Mouse (Mus musculus): Measurements from ENCODE around the gene Tgm6. TPM values are rescaled to one million over a fixed set of nuclear protein-coding genes. Genes with fewer than 3 reads are reported as not detected.

Gene Tgm6
- not detected in 2 replicates for polyA plus RNA-seq (2016; fragmentation: Nextera tagmentation; extraction: Ambion mirVana)

DNA sequence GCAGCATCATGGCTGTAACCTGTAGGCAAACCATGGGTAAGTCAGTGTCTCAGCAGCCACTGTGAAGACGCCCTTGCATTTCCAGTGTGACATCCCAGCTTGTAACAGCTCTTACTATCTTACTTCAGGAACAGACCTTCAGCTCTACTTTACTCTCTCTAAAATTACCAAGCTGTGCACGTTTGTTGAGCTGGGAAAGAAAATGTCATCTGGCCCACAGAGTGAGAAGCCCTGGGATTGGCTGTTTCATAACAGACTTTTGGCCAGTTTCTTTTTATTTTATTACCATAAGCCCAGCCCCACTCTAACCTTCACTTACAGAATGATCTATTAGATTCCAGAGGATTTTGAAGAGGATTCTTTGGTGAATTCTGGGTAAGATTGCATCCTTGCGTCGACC is at the start of gene Tgm6:
TSS of gene Tgm6 (plus strand) at position 301 of the 400 bp plus-strand sequence.
- 83% methylated on average over 4 of the region's 4 CpGs for WGBS

DNA sequence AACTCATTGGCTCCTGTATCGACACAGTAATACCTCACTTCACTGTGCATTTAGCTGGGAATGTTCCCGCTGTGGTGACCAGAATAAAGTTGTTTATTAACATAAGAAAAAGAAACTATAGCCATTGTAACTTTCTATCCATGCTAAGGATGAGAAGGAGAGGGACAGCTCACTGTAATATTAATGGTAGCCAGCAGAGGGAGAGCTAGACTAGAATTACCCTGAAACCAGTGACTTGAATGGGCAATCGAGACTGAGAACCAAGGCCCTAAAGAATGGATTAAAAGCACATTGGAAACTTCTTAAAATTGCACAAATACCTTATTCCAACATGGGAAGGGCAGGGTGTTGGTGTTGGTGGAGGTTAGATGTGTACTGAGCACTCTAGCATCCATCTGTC is 44.0 kb upstream of the Tgm6 start:
- Histone ChIP-seq H3K27me3 (replicated peaks) (no peaks in the 10 kb centered on the region), H3K36me3 (no peaks in the 10 kb centered on the region), H3K9me3 (no peaks in the 10 kb centered on the region), H3K27ac (no peak overlapping the region), H3K4me3 (no peak overlapping the region), H3K4me1 (no peaks in the 10 kb centered on the region), H3K9ac (no peak overlapping the region), H3K4me2 (replicated peaks) (no peak overlapping the region)
- ATAC-seq (ENCODE audit: low FRiP score, low read depth), result no peak
- 28% methylated on average over 3 of the region's 3 CpGs for WGBS

More for the DNA sequence above, at the start of gene Tgm6:
- 0 out of 2 replicates have a peak, but pooled peaks cover 3% of the 10 kb centered on the region for H3K4me1 ChIP-seq
- no peak within 1 kb of the TSS for H3K27ac ChIP-seq
- H3K36me3 ChIP-seq, result no peaks in the 10 kb centered on the region
- H3K4me3 ChIP-seq, result no peak within 1 kb of the TSS
- no peaks in the 10 kb centered on the region for H3K9me3 ChIP-seq
- ATAC-seq (ENCODE audit: low FRiP score, low read depth), result no peak
- no peak within 1 kb of the TSS for H3K4me2 ChIP-seq (replicated peaks)
- no peak within 1 kb of the TSS for H3K9ac ChIP-seq
- no peaks in the 10 kb centered on the region for H3K27me3 ChIP-seq (replicated peaks)

DNA sequence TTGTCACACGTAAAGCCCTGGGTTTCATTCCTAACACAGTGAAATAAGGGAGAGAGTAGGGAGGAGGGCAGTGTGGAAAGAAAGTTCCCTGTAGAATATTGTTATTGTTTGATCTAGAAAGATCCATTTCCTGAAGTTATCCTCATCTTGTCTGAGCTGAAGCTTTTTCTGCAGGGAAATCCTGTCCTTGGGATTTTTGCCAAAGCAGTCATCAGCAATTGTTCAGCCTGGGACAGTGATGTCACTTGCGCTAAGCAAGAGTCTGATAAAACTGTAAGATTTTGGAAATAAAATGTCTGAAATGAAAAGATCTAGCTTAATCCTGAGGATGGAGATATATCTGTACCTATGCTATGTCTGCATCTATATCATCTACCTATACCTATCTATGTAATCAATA is 41.8 kb upstream of the Tgm6 start:
- no peak for ATAC-seq (ENCODE audit: low FRiP score, low read depth)
- no peak overlapping the region for H3K4me2 ChIP-seq (replicated peaks)
- WGBS, result 91% methylated on average over 2 of the region's 2 CpGs
- H3K36me3 ChIP-seq, result no peaks in the 10 kb centered on the region
- no peaks in the 10 kb centered on the region for H3K4me1 ChIP-seq
- no peak overlapping the region for H3K9ac ChIP-seq
- no peak overlapping the region for H3K4me3 ChIP-seq
- no peaks in the 10 kb centered on the region for H3K27me3 ChIP-seq (replicated peaks)
- H3K27ac ChIP-seq, result no peak overlapping the region
- no peaks in the 10 kb centered on the region for H3K9me3 ChIP-seq

DNA sequence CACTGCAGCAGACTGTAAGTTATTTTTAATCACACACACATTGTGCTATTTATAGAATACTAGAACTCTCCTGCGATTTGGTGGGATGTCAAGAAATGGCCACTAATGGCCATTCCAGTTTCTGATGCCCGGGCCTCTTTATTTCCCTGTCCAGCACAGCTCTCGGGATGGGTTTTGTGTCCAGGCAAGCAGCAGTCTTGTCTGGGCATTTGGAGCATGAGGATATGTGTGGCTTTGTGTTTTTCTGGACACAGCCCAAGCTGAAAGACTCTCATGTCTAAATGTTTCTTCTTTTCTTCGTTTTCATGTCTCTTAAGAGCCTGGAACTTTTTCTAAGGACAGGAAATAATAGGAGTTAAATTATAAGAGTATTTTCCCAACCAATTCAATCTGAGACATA is 588 bp downstream of the Tgm6 start:
- Histone ChIP-seq H3K4me2 (replicated peaks) (no peak overlapping the region), H3K9ac (no peak overlapping the region), H3K27me3 (replicated peaks) (no peaks in the 10 kb centered on the region), H3K4me1 (0 out of 2 replicates have a peak, but pooled peaks cover 3% of the 10 kb centered on the region), H3K36me3 (no peaks in the 10 kb centered on the region), H3K4me3 (no peak overlapping the region), H3K27ac (no peak overlapping the region), H3K9me3 (no peaks in the 10 kb centered on the region)
- WGBS, result 78% methylated on average over 4 of the region's 4 CpGs
- ATAC-seq (ENCODE audit: low FRiP score, low read depth), result no peak

DNA sequence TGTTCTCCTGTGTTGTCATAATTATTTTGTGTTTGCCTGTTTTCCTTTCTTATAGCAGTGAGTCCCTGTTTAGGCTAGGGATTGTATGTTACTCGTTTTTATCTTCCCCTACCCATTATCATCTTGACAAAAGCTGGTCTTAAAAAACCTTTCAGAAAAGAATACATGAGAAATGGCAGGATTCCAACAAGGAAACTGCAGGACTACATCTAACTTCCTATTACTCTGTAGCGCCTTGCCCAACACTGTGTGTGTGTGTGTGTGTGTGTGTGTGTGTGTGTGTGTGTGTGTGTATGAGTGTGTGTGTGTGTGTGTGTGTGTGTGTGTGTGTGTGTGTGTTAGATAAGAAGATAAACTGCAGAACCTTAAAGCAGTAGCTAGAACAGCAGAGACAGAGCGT is 1.2 kb downstream of the Tgm6 start:
- no peak for ATAC-seq (ENCODE audit: low FRiP score, low read depth)
- no peak overlapping the region for H3K4me2 ChIP-seq (replicated peaks)
- no peak overlapping the region for H3K27ac ChIP-seq
- 0 out of 2 replicates have a peak, but pooled peaks cover 3% of the 10 kb centered on the region for H3K4me1 ChIP-seq
- H3K4me3 ChIP-seq, result no peak overlapping the region
- no peaks in the 10 kb centered on the region for H3K27me3 ChIP-seq (replicated peaks)
- WGBS, result 47% methylated on average over 3 of the region's 3 CpGs
- H3K36me3 ChIP-seq, result no peaks in the 10 kb centered on the region
- no peak overlapping the region for H3K9ac ChIP-seq
- no peaks in the 10 kb centered on the region for H3K9me3 ChIP-seq

DNA sequence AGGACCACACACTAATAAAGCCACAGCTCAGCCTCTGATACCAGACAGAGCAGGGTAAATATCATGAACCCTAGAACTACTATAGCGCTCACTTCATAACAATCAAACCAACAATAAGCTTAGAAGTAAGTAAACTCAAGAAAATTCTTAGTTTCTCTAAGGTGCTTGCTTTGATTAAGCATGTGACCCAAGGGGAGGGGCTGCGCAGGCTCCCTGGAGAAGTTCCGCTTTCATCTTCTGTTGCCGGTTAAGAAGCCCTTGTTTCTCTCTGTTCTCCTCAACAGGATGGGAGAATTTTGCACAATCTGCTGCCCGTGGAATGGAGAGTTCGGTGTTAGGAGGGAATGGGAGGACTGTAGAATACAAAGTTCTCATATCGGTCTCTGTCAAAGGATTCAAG is 6.4 kb downstream of the Tgm6 start:
- 78% methylated on average over 7 of the region's 7 CpGs for WGBS
- no peak overlapping the region for H3K9ac ChIP-seq
- H3K27ac ChIP-seq, result no peak overlapping the region
- no peak for ATAC-seq (ENCODE audit: low FRiP score, low read depth)
- H3K27me3 ChIP-seq (replicated peaks), result no peaks in the 10 kb centered on the region
- no peaks in the 10 kb centered on the region for H3K36me3 ChIP-seq
- 0 out of 2 replicates have a peak, but pooled peaks cover 3% of the 10 kb centered on the region for H3K4me1 ChIP-seq
- no peak overlapping the region for H3K4me3 ChIP-seq
- no peaks in the 10 kb centered on the region for H3K9me3 ChIP-seq
- H3K4me2 ChIP-seq (replicated peaks), result no peak overlapping the region

DNA sequence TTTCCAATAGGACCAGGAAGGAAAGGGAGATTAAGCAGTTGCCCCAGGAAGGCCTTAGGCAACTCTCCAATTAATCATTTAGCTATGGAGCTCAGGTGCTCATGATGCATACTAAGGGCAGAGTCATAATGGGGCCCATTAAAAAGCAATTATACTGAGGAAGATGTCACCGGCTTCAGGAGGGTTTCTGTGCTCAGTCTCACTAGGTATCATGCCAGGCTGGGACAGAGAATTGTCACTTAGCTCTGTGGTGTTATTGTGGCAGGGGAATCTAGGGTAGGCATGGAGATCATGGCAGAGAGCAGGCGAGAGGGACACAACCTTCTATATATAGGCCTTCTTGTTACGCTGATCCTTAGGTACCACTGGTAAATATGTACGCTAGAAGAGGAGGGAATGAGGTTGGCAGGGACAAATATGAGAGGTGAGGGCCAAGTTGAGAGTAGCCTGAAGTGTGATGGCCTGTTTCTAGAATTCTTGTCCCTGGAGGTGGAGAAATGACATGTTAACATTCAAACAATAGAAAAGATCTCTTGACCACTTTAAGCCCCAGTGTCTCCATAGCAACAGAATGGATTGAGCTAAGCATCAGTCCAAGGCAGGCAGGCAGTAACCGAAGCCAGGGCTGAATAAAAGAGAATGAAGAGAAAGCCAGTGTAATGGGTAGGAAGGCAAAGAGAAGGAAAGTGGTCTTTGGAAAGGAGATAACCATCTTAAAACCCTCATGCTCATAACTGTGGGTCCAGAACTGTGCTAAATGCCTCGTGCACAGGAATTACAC is 13.3 kb downstream of the Tgm6 start:
- Histone ChIP-seq H3K9ac (no peak overlapping the region), H3K4me3 (no peak overlapping the region), H3K9me3 (no peaks in the 10 kb centered on the region), H3K27me3 (replicated peaks) (no peaks in the 10 kb centered on the region), H3K4me1 (peaks cover 8% of the 10 kb centered on the region; the same call in 1 of the 2 replicates), H3K36me3 (no peaks in the 10 kb centered on the region), H3K27ac (no peak overlapping the region), H3K4me2 (replicated peaks) (no peak overlapping the region)
- ATAC-seq (ENCODE audit: low FRiP score, low read depth), result no peak
- 63% methylated on average over 6 of the region's 6 CpGs for WGBS

DNA sequence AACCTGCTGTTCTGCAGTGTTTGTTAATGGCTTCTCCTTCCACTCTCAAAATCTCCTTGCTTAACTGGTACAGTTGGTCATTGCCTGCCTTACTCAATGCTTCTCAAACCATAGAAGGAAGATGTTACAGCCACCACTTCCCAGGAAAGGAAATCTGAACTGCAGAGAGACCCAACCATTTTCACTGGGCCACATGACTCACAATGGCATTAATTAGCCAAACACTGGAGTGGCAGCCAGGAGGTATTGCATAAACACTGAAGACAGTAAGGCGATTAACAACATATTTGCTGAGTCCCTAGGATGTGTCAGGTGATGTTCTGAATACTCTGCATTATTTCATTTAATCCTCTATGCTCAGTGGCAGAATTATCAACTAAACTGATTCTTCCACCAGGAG is 13.9 kb downstream of the Tgm6 start:
- H3K4me2 ChIP-seq (replicated peaks), result no peak overlapping the region
- H3K4me1 ChIP-seq, result peaks cover 8% of the 10 kb centered on the region; the same call in 1 of the 2 replicates
- no peaks in the 10 kb centered on the region for H3K9me3 ChIP-seq
- H3K9ac ChIP-seq, result no peak overlapping the region
- H3K27me3 ChIP-seq (replicated peaks), result no peaks in the 10 kb centered on the region
- H3K27ac ChIP-seq, result no peak overlapping the region
- H3K36me3 ChIP-seq, result no peaks in the 10 kb centered on the region
- 83% methylated on average over 1 of the region's 1 CpGs for WGBS
- ATAC-seq (ENCODE audit: low FRiP score, low read depth), result no peak
- no peak overlapping the region for H3K4me3 ChIP-seq

DNA sequence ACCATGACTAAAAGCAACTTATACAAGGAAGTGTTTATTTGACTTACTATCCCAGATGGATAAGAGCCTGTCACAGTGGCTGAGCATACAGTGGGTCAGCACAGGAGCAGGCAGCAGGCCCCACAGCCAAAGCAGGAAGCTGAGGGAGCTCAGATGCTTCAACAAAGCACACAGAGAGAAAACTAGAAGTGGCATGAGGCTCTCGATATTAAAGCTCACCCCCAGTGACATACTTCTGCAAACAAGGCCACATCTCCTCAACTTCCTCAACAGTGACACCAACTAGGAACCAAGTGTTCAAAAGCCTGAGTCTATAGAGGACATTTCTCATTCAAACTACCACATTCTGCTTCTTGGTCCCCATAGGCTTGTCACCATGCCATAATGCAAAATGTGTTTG is 17.5 kb downstream of the Tgm6 start:
- peaks cover 8% of the 10 kb centered on the region; the same call in 1 of the 2 replicates for H3K4me1 ChIP-seq
- H3K4me3 ChIP-seq, result no peak overlapping the region
- H3K9me3 ChIP-seq, result no peaks in the 10 kb centered on the region
- WGBS, result 83% methylated on average over 1 of the region's 1 CpGs
- no peak overlapping the region for H3K27ac ChIP-seq
- no peaks in the 10 kb centered on the region for H3K36me3 ChIP-seq
- no peak overlapping the region for H3K4me2 ChIP-seq (replicated peaks)
- no peak overlapping the region for H3K9ac ChIP-seq
- ATAC-seq (ENCODE audit: low FRiP score, low read depth), result no peak
- H3K27me3 ChIP-seq (replicated peaks), result no peaks in the 10 kb centered on the region

DNA sequence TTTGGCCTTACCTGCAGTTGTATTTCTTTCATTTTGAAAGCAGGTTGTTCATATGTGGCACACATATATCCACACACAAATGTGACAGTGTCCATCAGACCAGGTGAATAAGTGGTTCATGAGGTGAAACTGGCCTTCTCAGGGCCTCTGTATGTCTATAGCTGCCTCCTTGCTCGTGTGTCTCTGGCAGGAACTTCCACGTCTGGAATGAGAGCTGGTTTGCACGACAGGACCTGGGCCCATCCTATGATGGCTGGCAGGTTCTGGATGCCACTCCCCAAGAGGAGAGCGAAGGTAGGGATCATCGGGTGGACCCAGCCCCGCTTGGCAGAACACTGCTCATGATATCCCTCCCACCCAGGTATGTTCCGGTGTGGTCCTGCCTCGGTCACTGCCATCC is 30.8 kb downstream of the Tgm6 start:
- Histone ChIP-seq H3K4me1 (no peaks in the 10 kb centered on the region), H3K9ac (no peak overlapping the region), H3K4me3 (no peak overlapping the region), H3K36me3 (no peaks in the 10 kb centered on the region), H3K27ac (no peak overlapping the region), H3K9me3 (no peaks in the 10 kb centered on the region), H3K4me2 (replicated peaks) (no peak overlapping the region), H3K27me3 (replicated peaks) (no peaks in the 10 kb centered on the region)
- 89% methylated on average over 8 of the region's 8 CpGs for WGBS
- no peak for ATAC-seq (ENCODE audit: low FRiP score, low read depth)

DNA sequence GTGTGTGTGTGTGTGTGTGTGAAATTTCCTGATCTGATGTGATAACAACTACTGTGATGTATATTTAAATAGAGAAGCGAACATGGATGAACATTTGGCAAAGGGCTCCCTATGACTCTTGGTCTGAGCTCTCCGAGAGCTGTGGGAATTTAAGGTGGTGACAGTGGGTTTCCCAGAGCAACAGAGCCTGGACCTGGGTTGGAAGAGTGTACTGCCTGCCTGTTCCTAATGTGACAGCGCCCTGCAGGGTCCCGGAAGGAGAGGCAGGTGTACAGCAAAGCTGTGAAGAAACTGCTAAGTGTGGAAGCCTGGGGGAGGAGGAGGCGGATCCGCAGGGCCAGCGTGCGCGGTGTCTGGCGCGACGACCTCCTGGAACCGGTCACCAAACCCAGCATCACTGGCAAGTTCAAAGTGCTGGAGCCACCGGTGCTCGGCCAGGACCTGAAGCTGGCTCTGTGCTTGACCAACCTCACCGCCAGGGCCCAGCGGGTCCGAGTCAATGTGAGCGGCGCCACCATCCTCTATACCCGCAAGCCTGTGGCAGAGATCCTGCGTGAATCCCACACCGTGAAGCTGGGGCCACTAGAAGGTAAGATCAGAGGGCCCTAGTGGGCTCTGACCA is 32.6 kb downstream of the Tgm6 start:
- Histone ChIP-seq H3K4me1 (no peaks in the 10 kb centered on the region), H3K36me3 (no peaks in the 10 kb centered on the region), H3K27me3 (replicated peaks) (no peaks in the 10 kb centered on the region), H3K4me3 (no peak overlapping the region), H3K9me3 (no peaks in the 10 kb centered on the region), H3K4me2 (replicated peaks) (no peak overlapping the region), H3K27ac (no peak overlapping the region), H3K9ac (no peak overlapping the region)
- ATAC-seq (ENCODE audit: low FRiP score, low read depth), result no peak
- 88% methylated on average over 23 of the region's 23 CpGs for WGBS

DNA sequence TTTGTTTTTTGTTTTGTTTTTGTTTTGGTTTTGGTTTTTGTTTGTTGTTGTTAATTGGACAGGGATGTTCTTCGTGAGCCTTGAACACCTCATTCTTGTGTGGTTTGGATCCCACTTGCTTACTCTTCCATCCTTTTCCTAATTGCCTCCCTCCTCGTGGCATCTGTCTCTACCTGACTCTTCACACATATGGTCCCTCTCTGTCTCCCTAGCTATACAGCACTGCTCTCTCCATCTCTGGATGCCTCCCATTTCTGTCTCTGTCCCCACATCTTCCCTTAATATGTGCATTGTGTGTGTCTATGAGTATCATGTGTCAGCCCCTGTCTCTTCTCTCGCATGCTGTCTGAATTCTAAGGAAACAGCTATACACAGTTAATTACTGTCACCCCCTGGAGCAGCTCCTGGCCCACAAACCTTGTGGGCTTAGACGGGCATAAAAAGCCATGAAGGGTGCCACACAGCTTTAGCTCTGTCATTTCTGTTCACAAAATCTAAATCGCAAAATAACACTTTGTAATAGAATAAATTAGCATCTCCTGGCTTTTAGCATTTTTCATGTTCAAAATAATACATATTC is 34.0 kb downstream of the Tgm6 start:
- no peaks in the 10 kb centered on the region for H3K36me3 ChIP-seq
- 74% methylated on average over 5 of the region's 5 CpGs for WGBS
- H3K27ac ChIP-seq, result no peak overlapping the region
- ATAC-seq (ENCODE audit: low FRiP score, low read depth), result no peak
- H3K27me3 ChIP-seq (replicated peaks), result no peaks in the 10 kb centered on the region
- no peaks in the 10 kb centered on the region for H3K9me3 ChIP-seq
- no peaks in the 10 kb centered on the region for H3K4me1 ChIP-seq
- H3K4me3 ChIP-seq, result no peak overlapping the region
- no peak overlapping the region for H3K4me2 ChIP-seq (replicated peaks)
- H3K9ac ChIP-seq, result no peak overlapping the region

Measured in neural tube, embryonic 12.5 days (tissue).